Mouse (Mus musculus) T-helper 2 cell (primary cell): Measurements from ENCODE around the gene Sec14l1.

Experiments
- in situ Hi-C: fragments of 300-600 bp; cut with MboI, MseI; formaldehyde crosslinking; loops from one replicate; pipeline ENCODE4 v1.15.1; 2025; ENCODE audit warnings: high pct_unique_total_duplicates

Gene Sec14l1

DNA sequence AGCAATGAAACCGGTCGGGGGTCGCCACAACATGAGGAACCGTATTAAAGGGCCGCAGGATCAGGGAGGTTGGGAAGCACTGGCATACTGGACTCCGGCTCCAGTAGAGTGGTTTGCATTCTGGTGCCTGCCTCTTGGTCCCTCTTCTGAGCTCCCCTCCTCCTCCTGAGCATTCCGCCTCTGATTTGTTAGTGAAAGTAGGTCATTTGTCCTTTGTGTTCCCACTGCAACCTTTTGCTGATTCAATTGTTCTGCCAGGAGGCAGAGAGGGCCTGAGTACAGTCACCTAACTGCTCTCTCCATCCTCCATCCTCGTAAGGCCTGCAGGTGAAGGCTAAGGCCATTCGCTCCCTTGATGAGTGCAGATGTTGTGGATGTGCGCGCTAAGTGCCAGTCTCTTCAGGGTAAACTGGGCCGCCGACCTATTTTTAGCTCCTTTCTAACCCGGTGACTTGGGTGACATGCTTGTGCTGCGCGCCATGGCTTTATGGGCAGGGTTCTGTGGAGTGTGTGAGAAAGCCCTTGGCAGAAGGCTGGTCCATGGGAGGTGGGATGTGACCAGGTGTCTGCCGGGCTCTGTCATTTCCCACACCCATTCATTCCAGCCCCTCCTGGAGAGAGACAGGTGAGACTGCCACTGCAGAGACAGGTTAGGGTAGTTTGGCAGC lies 8.6 kb downstream of the Sec14l1 start:
- in situ Hi-C loops, result no loop called here

DNA sequence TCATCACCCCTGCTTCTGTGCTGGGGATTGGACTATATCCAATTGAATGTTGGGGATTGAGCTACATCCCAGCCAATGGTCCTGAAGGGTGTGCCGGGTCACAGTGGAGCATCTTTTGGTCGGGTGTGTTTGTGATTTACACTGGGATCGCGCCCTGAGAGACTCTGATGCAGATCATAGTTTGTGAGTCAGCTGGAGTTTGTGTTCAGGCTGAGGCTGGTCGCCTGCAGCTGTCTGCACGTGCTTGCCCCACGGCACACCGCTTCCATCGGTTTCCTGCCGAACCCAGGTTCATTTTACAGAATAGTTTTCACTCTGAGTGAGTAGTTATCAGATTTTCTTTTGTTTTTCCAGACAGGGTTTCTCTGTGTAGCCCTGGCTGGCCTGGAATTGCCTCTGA lies 9.6 kb downstream of the Sec14l1 start:
- in situ Hi-C loops, result no loop called here

DNA sequence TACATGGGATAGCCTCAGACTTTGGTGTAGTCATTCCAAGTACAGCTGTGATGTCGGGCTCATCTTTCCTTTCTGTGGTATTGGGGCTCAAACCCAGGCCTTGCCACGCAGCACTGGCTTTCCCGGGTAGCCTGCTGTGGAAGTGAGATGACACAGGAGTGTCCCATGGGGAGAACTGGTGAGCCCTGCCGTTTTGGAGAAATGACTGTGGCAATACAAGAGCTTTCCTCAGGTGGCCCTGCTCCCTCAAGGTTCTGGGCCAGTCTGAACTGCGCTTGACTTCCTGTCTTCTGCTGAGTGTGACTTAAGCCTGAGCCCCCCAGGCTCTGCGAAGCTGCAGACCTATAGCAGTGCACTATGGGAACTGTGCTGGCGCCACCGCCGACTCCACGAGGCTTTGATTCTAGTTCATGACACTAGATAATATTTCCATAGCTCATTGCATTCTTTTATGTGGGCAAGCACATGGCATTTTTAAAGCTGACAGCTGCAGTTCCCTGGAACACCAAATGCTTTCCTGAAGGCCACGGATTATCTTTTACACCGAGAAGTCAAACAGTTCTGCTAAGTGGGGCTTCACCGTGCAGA lies 12.4 kb downstream of the Sec14l1 start:
- in situ Hi-C loops, result no loop called here

DNA sequence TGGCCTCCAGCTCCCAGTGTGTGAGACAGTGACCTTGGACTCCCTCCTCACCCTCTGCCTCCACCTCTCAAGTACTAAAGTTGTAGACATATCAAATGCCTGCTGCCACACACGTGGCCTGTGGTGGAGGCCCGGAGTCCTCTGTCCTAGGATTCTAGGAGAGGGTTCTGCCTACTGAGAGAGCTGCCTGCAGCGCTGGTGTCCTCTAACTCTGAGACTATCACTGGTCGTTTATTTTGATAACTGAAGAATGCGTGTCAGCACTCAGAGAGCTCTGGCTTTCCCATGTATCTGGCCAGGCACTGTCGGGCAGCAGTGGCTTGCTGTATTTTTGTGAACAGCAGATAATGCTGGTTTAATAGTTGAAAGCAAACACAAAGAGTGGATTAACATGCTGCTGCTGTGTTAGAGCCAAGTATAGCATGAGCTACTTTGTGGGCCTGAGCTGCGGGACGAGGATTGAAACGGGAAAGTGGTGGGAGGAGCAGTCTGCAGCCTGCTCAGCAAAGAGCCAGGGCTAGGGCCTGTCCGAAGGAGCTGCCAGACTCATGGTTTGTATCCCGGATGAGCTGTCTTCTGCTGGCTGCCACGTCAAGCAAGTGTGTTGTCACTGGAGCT lies 13.1 kb downstream of the Sec14l1 start:
- in situ Hi-C loops, result no loop called here

DNA sequence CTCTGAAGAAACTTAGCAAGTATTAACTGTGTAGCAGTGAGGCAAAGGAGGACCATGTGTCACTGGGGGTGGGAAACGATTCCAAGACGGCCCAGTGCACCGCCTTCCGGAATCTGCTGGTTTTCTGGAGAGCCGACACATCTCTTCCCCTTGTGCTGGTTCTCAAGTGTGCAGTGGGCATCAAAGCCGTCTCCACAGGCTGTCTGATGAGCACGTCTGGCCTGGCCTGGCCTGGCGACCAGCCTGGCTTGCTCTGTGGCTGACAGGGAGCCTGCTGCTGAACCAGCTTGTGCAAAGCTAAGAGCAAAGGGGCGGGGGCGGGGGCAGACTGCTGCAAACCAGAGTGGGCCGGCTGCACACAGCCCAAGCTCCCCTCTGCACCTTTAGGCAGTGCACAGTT lies 14.5 kb downstream of the Sec14l1 start:
- in situ Hi-C loops, result no loop called here

DNA sequence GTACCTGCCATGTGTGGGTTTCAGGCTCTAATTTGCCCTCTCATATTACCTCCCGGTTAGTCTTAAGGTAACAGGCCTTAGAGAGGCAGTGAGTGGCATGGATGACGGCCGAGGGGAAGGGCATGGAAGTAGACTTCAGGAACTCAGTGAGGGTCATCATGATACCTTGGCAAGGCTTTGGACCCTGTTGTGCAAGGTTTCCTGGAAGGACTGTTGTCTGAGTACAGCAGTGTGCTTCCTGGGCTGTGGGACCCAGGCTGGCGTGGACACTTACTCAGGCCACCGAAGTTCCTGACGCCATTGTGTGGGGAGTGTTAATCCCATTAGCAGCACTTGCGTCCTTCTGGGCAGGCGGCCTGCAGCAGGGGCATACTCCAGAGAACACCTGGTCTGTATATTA lies 15.1 kb downstream of the Sec14l1 start:
- in situ Hi-C loops, result no loop called here

DNA sequence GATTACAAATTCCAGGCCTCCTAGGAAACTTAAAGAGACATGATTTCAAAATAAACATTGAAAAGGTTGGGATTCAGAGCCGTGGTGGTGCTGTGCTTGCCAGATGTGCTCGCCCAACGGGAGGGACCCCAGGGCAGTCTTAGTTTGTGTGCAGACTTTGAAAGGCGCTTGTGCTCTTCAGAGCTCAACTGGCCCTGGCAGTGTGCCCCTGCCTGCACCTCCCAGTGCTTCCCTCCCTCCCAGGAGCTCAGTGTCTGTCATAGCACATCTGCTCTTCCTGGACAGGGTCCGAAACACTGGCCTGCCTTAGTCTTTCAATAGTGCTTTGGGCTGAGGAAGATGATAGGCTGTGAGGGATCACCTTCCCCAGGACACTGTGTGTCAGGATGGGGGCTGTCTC lies 15.9 kb downstream of the Sec14l1 start:
- in situ Hi-C loops, result no loop called here

DNA sequence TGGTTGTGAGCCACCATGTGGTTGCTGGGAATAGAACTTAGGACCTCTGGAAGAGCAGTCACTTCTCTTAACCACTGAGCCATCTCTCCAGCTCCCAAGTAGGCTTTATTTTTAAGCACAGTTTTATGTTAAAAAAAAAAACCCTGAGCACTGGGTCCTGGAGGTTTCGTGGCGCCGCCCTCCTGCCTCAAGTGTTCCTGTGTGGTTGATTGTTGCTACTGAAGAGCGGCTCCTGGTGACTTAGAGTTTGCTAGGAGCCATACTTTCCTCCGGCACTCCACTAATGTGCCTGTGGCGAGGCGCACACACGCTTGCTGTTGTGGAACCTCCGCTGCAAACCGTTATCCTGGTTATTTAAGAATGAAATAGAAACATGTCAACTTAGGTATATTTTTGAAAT lies 16.5 kb downstream of the Sec14l1 start:
- in situ Hi-C loops, result no loop called here

DNA sequence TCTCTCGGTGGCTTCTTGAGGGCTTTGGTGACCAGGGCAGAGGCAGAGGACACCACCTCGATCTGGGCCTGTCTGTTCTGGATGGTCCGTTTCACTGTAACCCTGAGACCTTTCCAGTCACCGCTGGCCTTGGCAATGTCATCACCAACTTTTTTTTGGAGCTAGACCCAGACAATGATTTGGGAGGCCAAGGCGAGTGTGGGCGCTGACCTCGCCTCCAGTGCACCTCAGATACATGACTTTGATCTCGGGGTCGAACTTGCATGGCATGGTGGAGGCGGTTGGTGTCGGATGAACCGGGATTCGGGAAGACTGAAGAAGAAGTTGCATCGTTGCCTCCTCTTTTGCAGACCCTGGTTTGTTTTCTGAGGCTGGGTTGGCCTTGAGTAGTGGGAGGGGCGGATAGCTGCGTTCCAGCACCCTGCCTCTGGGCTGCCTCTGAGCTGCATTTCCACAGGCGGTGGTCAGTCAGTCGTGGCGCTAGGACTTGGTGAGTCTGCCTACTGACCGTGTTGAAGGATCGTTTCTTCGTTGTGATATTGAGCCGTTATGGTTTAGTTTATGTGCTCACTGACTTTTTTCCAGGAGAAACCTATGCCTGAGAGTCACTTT lies 19.9 kb downstream of the Sec14l1 start:
- in situ Hi-C loops, result no loop called here

DNA sequence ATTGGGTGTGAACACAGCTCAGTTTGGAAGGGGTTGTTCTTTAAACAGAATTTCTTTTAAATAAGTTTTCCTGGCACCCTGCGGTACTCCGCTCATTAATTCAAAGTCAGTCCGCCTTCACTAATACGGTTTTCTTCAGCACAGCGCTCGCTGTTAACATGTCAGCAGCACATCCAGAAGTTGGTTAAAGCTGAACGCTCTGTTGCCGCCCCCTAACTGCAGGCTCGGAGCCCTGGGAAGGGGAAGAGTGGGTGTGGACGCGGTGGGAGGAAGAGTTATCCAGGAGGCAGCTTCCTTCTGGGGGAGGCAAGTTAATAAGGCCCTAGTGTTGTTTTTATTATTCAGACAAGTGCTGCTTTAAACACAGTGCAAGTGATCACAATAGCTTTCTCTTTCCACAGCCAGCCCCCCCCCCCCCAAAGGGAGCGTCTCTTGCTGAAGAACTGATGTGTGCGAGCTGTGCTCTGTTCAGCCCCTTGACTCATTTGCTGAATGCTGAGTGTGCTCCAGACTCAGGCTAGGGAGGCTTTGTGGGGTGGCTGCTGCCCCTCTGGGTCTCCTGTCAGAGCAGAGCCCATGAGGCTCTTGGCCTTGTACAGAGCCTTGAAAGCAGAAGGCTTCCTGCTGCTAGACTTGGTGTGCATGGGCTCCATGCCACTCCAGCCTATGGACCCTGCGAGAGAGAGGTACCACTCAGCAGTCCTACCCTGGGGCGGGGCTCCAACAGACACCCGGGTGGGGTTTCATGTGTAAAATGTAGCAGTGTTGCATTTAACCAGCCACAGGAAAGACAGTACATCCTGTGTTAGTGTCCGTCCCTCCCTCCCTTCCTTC lies 20.7 kb downstream of the Sec14l1 start:
- in situ Hi-C loops, result no loop called here

DNA sequence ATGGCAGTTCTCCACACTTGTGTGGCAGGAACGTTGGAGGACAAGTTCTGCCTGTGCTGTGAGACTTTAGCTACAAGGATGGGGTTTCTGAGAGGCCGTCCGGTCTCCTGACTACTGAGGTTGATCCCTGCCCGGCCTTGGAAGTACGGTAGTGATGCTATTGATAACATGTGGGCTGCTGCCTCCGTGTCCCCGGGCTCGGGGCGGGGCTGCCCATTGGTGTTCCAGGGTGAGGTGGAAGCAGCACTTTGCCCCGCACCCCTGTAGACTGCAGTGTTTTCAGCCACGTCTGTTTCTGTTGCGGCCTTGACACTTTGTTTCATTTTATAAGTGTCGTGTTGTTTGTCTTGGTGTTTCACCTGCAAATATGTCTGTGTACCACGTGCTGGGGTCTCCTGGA lies 21.9 kb downstream of the Sec14l1 start:
- in situ Hi-C loops, result no loop called here

DNA sequence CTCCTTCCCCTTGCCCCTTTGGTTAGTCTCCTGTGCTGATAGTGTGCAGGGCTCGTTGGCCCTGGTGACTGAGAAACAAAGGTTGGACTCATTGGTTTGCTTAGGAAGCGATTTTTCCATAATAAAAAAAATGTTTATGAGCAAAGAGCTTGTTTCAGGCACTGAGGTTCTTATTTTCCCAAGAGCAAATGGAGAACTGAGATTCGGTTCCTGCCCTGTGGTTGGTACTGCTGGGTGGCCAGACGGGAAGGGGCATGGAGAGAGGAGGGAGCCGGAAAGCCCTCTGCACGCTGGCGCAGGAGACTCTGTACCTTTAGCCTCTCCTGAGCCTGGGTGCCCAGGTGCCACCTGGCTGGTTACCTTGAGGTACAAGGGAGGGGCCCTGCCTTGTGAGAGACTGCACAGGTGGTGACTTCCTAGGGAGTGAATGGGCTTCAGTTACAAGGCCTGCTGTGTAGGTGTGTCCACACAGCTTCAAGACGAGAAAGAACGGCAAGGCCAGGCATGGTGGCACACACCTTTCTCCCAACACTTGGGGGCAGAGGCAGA lies 23.3 kb downstream of the Sec14l1 start:
- in situ Hi-C loops, result no loop called here

DNA sequence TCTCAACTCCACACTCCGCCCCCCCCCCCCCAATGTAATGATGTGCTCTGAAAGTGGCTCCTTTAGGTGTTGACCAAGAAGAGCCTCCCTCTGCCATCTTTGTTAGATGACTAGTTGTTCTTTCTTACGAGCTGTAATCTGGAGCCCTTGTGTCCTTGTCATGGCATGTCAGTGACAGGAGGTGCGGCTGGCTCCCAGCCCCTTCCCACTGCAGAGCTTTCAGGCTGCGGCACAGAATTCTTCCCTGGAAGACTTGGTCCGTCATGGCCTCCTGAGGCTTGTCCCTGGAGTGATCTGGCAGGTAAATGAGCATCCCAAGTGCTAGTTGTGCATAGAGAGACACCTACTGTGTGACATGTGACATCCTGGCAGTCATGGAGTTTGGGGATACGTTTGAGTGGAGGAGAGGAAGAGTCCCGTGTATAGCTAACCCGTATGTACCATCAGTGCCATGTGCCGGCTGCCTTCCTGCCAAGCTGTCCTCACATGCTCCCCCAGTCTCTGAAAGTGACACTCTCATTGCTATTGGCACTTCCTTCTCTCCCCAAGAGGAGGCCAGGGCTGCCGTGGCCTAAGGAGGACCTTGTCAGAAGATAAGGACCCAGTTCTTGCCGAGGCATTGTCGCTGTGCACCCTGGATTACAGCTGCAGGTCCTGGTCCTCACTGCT lies 24.0 kb downstream of the Sec14l1 start:
- in situ Hi-C loops, result no loop called here

DNA sequence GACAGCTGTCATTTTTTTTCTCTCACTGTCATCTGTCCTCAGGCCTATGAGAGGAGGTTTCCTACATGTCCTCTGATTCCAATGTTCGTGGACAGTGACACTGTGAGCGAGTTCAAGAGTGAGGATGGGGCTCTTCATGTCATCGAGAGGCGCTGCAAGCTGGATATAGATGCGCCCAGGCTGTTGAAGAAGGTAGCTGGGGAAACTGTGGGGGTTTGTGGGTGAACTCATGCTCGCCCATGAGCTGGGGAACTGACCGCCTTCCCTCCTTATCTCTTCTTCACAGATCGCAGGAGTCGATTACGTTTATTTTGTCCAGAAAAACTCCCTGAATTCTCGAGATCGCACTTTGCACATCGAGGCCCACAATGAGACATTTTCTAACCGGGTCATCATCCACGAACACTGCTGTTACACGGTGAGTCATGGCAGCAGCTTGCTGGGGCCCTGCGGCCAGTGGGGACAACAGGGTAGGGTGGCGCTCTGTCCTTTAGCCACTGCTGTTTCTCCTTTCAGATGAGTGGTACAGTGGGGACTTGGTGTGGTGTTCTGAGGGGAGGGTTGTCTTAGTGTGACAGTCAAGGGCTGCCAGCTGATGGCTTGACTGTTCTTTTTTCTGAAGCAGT lies 26.5 kb downstream of the Sec14l1 start:
- in situ Hi-C loops, result no loop called here

DNA sequence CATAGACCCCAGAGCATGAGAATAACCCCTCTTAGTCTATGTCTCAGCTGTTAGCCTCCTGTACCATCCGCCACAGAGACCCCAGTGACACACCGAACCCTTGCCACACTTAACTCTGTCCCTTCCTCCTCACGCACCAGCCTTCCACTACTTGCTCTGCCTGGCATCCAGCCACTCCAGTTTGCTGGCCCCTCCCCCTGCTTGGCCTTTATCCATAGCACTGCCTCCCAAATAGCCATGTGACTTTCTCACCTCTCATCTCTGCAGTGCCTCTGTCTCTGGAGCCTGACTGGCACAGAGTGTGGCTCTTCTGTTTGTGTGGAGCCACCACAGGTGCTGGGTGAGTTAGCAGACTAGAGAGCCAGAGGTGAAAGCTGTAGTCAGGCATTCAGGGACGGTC lies 27.5 kb downstream of the Sec14l1 start:
- in situ Hi-C loops, result no loop called here

DNA sequence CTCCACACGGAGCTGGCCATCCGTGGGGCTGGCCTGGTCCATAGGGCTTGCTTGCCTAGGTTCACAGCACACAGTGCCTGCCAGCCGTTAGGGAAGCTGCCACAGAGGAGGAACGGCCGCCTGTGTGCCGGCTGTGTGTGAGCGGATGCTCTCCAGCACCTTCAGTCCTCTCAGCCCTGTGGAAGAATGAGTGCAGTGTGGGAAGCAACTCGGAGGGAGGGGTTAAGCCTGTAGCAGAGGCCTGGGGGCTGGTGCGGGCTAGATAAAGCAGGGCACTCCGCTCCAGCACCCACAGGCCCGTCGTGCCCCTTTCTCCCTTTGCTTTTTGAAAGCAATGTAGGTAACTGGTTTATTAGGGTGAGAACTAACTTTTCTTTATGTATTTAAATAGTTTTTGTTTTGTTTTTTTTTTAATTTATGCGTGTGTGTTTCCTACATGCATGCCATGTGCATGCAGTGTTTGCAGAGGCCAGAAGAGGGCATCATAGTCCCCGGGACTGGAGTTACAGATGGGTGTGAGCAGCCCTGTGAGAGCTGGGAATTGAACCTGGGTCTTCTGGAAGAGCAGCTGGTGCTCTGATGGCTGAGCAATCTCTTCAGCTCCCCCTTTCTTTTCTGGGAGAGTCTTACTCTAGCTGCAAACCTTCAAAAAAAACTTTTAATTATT lies 30.6 kb downstream of the Sec14l1 start:
- in situ Hi-C loops, result no loop called here

DNA sequence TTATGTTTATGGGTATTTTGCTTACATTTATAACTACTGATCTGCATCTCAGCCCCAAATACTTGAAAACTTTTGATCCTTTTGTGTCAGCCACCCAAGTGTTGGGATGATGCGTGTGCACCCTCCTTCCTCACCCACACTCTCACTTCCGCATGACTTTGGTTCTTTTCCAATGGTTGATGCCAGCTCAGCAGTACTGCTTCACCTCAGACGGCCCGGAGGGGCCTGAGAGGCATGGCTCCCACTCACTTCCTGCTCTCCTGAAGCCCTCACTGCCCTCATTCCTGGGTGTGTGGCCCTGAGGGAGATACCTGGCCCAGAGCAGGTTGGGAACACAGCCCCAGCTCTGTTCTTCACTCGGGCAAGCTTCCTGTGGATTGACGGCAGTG lies 31.1 kb downstream of the Sec14l1 start:
- in situ Hi-C loops, result no loop called here

DNA sequence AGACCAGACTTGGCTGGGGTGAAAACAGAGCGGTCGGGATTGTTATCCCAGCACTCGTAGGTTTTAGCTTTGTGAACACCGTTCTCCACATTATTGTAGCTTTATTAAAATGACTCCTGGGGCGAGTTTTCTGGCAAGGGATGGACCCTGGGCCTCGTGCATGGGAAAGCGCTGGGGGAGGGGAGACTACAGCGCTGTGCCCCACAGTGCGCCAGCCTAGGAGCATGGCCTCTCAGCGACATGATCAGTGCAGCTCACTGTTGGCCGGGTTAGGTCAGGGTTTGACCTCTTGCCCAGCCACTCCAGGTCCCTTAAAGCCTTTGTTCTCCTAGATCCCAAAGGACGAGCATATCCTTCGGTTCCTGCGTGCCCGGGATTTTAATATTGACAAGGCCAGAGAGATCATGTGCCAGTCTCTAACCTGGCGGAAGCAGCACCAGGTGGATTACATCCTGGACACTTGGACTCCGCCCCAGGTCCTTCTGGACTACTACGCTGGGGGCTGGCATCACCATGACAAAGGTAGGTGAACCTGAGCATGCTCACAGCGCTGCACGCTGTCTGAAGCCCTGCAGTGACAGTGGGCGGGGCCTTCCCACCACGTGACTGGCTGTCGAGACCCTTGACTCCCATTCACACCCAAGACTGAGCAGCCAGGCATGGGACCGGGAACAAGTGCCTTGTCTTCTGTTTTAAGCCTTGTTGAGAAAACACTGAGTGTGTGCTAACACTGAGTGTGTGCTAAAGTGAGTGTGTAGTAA lies 32.0 kb downstream of the Sec14l1 start:
- in situ Hi-C loops, result no loop called here

DNA sequence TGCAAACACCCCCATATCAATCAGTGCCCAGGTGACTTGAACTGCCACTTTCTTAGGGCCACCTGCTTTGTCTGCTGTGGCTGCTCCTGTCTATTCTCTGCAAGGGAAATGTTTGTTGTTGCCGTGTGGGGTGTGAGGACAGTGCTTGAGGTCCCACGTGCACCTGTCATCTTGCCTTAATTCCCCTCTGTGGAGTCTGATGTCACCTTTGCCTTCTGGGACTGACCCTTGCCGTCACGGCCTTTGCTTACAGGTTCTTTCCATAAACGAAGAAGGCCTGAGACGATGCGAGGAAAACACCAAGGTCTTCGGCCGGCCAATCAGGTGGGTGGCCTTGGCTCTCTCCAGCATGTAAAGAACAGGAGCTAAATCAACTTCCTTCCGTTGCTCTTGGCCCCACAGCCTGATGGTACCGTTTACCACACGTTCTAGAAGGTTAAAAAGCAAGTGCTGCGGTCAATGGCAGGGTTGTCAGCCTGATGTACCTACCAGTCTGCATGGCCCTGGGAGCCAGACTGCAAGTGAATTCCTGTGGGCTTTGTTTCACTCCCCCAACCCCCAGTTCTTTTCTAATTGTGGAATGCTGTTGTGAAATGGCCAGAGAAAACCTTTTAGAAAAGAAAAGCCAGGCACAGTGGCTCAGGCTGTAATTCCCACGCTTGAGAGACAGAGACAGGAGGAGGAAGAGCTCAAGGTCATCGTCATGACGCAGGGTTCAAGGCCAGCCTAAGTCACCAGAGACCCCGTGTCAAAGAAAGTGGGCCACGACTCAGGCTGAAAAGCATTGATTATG lies 34.1 kb downstream of the Sec14l1 start:
- in situ Hi-C loops, result no loop called here
